Mouse (Mus musculus) spleen, adult 2 months (tissue): ENCODE results near the gene Tmed6. TPM values are rescaled to one million over a fixed set of nuclear protein-coding genes. Genes with fewer than 3 reads are reported as not detected.
"Not testable (repeated sequence)": the region's sequence is repeated elsewhere in the genome, so short reads cannot be mapped to it uniquely, and the experiment has no call there.

ENCODE experiments used
- DNase-seq, 2 experiments: peaks; one replicate each; pipeline versions ENCODE4 v3.0.0 to v3.0.0-alpha.2; 2012 to 2021; ENCODE audit warnings: low spot score in 2 of 2, low read depth in 1 of 2
- H3K27ac ChIP-seq: fragments of 200-500 bp; 2 replicates; pipeline ENCODE4 v1.5.1; 2012; ENCODE audit warnings: low read length, inconsistent platforms; ENCODE audit not compliant: insufficient read depth
- H3K27me3 ChIP-seq: fragments of 200-500 bp; 2 replicates; pipeline ENCODE4 v1.6.1; 2012; ENCODE audit warnings: mild to moderate bottlenecking, moderate library complexity, low read length, inconsistent platforms; ENCODE audit not compliant: control insufficient read depth, insufficient read depth
- H3K36me3 ChIP-seq: fragments of 200-500 bp; 2 replicates; pipeline ENCODE4 v1.6.1; 2012; ENCODE audit warnings: mild to moderate bottlenecking, low read length, inconsistent platforms; ENCODE audit not compliant: control insufficient read depth, insufficient read depth
- H3K4me1 ChIP-seq: fragments of 200-500 bp; 2 replicates; pipeline ENCODE4 v1.6.1; 2011; ENCODE audit warnings: inconsistent platforms; ENCODE audit not compliant: control insufficient read depth, insufficient read depth, insufficient read length
- H3K4me3 ChIP-seq: fragments of 200-500 bp; 2 replicates; pipeline ENCODE4 v1.5.1; 2011; ENCODE audit warnings: mild to moderate bottlenecking, inconsistent platforms; ENCODE audit not compliant: insufficient read depth, insufficient read length; ENCODE audit errors: extremely low read depth
- CTCF ChIP-seq: fragments of 200-500 bp; IDR thresholded peaks from 2 replicates; pipeline ENCODE4 v1.5.1; 2011; ENCODE audit warnings: mild to moderate bottlenecking, inconsistent platforms; ENCODE audit not compliant: insufficient read depth, insufficient read length, insufficient replicate concordance; ENCODE audit errors: extremely low read depth
- POLR2A ChIP-seq: fragments of 200-500 bp; IDR thresholded peaks from 2 replicates; pipeline ENCODE4 v1.6.1; 2011; ENCODE audit warnings: low read depth, low read length, inconsistent platforms
- WGBS: fragments of 180-500 bp; shearing (Covaris S2); methylation state at CpG from one replicate; pipeline ENCODE4 v1.1.7; 2018; 5-methylcytosine and 5-hydroxymethylcytosine counted together
- polyA plus RNA-seq: library from polyadenylated mRNA; depleted of rRNA; stranded (reverse); fragments of >200 nt; gene quantifications from 2 replicates; pipeline ENCODE4 v1.2.3, GENCODE M21; 2012

Gene Tmed6
- polyA plus RNA-seq, 1 experiment: 14.3 TPM

DNA sequence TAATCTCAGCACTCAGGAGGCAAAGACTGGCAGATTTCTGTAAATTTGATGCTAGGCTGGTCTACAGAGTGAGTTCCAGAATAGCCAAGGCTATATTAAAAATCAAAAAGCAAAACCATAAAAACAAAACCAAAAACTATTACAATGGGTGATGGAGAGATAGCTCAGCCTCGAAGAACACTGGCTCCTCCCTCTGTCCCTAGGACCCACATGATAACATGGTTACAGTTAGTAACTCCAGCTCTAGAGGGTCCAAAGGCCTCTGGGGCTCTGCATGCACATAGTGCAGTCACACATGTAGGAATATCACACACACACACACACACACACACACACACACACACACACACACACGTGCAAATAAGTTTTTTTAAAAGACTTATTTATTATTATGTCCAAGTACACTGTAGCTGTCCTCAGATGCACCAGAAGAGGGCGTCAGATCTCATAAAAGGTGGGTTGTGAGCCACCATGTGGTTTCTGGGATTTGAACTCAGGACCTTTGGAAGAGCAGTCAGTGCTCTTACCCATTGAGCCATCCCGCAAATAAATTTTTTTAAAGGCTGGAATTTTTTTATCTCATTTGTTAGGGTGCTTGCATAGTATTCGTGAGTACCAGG is 44.5 kb upstream of the Tmed6 start:
- Histone ChIP-seq H3K4me3 (no peak overlapping the region), H3K27me3 (no peaks in the 10 kb centered on the region), H3K27ac (no peak overlapping the region), H3K36me3 (no peaks in the 10 kb centered on the region), H3K4me1 (no peaks in the 10 kb centered on the region)
- no peak for DNase-seq
- TF ChIP-seq POLR2A (no peak), CTCF (no peak)
- WGBS: 70% methylated on average over 5 of the region's 5 CpGs

DNA sequence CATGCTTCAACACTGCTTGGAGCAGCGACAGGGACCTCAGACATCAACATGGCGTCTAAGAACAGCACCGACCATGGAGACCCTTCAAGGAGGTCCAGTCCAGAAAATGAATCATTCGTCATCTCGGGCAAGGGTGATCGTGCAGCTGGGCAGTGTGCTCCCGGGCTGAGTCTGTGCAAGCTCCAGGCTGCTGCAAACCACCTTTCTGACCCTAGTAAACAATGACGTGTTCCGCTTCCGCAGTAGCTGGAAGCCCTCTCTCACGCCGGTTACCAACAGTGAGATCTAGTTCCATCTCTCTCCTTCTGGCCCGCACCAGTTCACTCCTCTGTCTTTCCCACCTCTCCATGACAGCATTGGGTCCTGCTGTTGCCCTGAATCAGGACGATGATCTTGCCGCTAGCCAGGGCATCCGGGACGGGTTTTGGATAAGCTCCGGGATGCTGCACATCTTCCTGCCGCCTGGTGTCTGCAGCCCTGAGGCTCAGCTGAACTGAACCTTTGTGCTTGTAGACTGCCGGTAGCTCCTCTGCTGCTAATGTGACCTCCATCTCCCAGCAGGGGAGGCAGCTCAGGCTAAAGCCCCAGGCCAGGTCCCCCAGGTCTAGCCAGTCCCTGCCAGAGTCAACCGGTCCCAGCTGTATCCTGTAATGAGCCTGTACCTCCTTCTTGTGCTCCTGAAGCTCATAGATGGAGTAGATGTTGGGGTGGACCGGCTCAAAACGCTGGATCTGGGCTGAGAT is 43.7 kb upstream of the Tmed6 start:
- TF ChIP-seq CTCF (no peak), POLR2A (no peak)
- no peak for DNase-seq
- H3K4me3 ChIP-seq: no peak overlapping the region
- H3K27me3 ChIP-seq: no peaks in the 10 kb centered on the region
- 82% methylated on average over 23 of the region's 23 CpGs for WGBS
- H3K27ac ChIP-seq: no peak overlapping the region
- H3K4me1 ChIP-seq: no peaks in the 10 kb centered on the region
- H3K36me3 ChIP-seq: no peaks in the 10 kb centered on the region

DNA sequence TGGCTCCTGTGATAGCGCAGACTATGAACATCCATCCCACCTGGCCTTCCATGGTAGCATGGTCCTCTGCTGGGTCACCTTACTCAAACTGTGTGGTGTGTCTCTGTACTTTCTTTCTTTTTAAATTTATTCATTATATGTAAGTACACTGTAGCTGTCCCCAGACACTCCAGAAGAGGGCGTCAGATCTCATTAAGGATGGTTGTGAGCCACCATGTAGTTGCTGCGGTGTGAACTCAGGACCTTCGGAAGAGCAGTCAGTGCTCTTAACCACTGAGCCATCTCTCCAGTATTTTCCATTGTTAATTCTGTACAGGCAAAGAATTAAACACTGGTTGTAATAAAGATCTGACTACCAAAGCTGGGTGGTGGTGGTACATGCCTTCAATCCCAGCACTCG is 42.6 kb upstream of the Tmed6 start:
- H3K36me3 ChIP-seq, H3K27me3 ChIP-seq, H3K4me3 ChIP-seq, H3K4me1 ChIP-seq, H3K27ac ChIP-seq, DNase-seq: not testable (repeated sequence)
- 94% methylated on average over 5 of the region's 5 CpGs for WGBS

DNA sequence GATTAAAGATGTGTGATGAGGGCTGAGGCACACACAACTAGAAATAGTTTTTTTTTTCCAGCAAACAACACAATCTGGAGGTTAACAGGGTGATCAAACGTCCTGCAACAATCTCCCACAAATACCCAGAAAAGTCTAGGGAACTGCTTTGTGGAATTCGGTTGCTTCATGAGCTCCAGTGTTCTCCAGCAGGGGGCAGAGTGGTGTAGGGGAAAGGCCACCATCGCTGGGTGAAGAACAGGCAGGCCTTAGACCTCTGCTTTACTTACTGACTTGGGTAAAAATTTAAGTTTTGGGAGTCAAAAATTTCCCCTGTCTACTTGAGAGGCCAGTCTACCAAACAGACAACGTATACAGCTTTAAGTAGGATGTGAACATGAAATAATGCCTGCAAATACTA is 39.1 kb upstream of the Tmed6 start:
- Histone ChIP-seq H3K27ac (no peak overlapping the region), H3K27me3 (no peaks in the 10 kb centered on the region), H3K4me1 (no peaks in the 10 kb centered on the region), H3K4me3 (no peak overlapping the region), H3K36me3 (no peaks in the 10 kb centered on the region)
- DNase-seq: peak; percentile 15 to 68
- TF ChIP-seq CTCF (peak; percentile 72; the same call in 1 of the 2 replicates), POLR2A (no peak)
- WGBS: 21% methylated on average over 4 of the region's 4 CpGs

DNA sequence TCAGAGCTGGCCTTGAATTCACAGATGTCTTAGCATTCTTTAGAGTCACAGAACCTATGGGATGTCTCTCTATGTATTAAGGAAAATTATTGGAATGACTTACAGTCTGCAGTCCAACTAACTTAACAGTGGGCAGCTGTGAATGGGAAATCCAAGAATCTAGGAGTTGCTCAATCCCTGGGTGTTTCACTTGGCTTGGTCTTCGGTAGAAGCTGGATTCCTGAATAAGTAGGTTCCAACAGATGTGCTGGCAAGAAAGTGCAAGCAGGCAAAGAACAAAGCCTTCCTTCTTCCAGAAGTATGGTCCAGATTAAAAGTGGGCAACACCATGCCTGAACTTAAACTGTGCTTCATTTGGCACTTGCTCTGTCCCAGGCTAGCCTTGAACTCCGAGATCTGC is 35.2 kb upstream of the Tmed6 start:
- TF ChIP-seq POLR2A (no peak), CTCF (no peak)
- Histone ChIP-seq H3K27me3 (no peaks in the 10 kb centered on the region), H3K4me3 (no peak overlapping the region), H3K4me1 (no peaks in the 10 kb centered on the region), H3K27ac (no peak overlapping the region), H3K36me3 (no peaks in the 10 kb centered on the region)
- DNase-seq: no peak
- 90% methylated on average over 2 of the region's 2 CpGs for WGBS

DNA sequence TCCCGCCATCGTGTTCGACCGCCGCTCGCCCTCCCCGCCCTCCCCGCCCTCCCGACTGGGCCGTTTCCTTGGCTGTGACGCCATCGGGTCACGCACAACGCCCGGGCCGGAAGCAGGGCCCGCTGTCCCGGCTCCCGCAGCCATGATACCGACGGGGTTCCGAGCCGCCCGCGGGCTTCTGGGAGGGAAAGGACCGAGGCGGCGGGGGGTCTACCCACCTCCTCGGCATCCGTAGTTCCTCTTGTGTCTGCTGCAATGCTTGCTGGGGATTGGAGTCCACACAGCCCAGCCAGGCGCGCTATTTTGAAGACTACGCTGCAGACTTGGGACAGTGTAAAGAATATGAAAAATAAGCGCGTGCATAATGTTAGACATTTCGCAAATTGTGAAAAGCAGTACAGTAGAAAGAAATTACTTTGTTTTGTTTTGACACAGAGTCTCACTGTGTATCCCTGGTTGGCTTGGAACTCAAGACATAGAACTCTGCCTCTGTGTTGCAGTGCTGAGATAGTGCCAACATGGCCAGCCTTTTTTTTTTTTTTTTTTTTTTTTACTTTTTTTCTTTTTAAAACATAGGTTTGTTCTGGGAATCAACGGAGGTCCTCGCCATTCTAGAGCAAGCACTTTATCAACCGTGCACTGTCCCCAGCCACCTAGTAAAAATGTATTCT is 31.1 kb upstream of the Tmed6 start, which contains the start of gene Terf2:
Gene Terf2 (minus strand): TSS at position 182 of the 671 bp plus-strand sequence.
- DNase-seq: peak; percentile 83 to 91
- peaks cover 9% of the 10 kb centered on the region for H3K36me3 ChIP-seq
- 3% methylated on average over 38 of the region's 39 CpGs for WGBS
- no peaks in the 10 kb centered on the region for H3K27me3 ChIP-seq
- TF ChIP-seq POLR2A (no peak; the same call in 1 of the 2 replicates), CTCF (no peak)
- H3K27ac ChIP-seq: peak within 1 kb of the TSS; percentile 96
- H3K4me1 ChIP-seq: no peaks in the 10 kb centered on the region; the same call in 1 of the 2 replicates
- peak within 1 kb of the TSS; percentile 95 for H3K4me3 ChIP-seq
